Mouse (Mus musculus) layer of hippocampus, adult 8-10 months (tissue): Measurements from ENCODE around the gene Fbxo42. TPM values are rescaled to one million over a fixed set of nuclear protein-coding genes. Genes with fewer than 3 reads are reported as not detected.
"Not testable (repeated sequence)": the region's sequence is repeated elsewhere in the genome, so short reads cannot be mapped to it uniquely, and the experiment has no call there.

Experiments used
- DNase-seq, 2 experiments: peaks; one replicate each; pipeline ENCODE4 v3.0.0; 2022; ENCODE audit warnings: low spot score in 2 of 2
- total RNA-seq, 4 experiments: library from RNA; stranded (reverse); gene quantifications; 2 replicates each; pipeline ENCODE4 v1.2.4; 2022

Fbxo42 gene
- total RNA-seq, 4 experiments from 2014 or later: 22.3 to 24.1 (median 23.5) TPM

- no peak for DNase-seq
Observed at GRCm38 (mm10) chr4:141134751-141135530, 12.8 kb upstream of the Fbxo42 start.

DNA sequence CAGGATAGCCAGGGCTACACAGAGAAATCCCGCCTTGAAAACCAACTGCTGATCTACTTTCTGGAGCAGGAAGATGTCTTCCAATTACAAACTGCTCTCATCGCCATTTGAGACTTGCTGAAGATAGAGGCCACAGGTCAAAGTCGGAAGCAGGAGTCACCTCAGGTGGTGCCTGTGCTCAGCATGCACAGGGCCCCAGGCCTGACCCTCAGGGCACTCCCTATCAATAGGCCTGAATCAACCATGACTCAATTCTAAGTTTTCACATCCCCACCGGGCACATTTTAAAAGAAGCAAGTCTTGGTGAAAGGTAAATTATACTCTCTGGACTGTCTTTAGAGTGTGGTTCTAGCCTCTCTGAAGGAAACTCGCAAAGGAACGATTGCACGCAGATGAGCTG, 11.6 kb upstream of the Fbxo42 start:
- DNase-seq: no peak

- DNase-seq: not testable (repeated sequence)
Observed at GRCm38 (mm10) chr4:141137740-141138139, 10.0 kb upstream of the Fbxo42 start.

GRCm38 (mm10) chr4:141138425-141139115, 9.1 kb upstream of the Fbxo42 start:
- no peak for DNase-seq

DNA sequence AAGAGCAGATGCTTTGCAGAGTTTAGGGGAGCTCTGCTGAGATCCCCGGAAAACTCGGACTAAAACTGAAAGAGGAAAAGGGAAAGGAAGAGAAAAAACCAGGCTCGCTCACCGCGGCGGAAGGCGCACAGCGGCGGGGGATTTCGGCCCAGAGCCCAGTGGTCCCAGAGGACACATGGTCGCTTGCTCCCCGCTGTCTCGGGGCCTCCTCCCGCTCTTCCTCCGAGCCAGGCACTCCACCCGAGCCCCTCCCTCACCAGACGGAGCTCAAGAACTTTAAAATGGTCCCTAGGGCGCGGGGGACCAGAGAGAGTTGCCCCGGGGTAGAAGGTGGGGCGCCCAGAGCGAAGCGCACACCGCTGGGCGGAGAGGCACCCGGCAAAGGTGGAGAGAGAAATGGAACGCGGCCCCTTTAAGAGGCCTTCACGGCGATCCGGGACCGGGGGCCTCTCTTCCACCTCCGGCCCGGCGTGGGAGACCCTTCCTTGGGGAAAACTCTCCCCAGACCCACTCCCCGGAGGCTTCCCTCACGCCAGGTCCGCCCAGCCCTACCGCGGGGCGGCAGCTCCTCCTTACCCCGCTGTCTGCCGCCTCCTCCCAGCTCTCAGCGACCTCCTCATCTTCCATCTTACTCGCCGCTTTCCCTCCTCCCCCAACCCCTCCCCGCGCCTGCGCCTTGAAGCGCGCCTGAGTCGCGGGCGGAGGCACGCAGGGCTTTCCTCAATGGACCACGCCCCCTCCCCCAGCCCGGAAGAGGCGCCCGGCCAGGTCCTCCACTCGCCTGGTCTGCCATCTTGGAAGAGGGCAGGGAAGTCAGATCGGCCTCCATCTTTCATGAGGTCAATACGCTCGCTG, 8.4 kb upstream of the Fbxo42 start, which contains the start of gene Szrd1:
TSS of gene Szrd1 (minus strand) at position 660 of the 855 bp plus-strand sequence.
- peak; percentile 97 to 98 for DNase-seq

DNA sequence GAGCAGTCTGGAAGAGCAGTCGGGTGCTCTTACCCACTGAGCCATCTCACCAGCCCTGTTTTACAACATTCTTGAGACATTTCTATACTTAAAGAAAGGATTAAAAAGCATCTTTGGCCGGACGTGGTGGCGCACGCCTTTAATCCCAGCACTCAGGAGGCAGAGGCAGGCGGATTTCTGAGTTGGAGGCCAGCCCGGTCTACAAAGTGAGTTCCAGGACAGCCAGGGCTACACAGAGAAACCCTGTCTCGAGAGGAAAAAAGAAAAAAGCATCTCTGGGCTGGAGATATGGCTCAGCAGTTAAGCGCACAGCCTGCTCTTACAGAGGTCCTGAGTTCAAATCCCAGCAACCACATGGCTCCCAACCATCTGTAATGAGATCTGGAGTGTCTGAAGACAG, 7.4 kb upstream of the Fbxo42 start:
- not testable (repeated sequence) for DNase-seq

DNA sequence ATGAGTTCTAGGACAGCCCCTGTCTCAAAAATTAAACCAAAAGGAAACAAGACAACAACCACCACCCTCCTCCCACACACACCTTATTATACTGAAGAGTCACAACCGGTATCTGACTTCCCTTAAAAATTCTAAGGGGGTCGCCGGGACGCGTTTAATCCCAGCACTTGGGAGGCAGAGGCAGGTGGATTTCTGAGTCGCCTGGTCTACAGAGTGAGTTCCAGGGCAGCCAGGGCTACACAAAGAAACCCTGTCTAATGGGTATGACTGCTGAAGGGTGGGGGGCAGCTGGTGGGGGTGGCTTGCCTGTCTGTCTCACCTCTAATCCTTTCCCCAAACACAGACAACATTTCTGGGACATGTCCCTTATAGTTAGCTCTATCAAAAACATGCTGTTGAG, 6.7 kb upstream of the Fbxo42 start:
- DNase-seq: no peak

DNA sequence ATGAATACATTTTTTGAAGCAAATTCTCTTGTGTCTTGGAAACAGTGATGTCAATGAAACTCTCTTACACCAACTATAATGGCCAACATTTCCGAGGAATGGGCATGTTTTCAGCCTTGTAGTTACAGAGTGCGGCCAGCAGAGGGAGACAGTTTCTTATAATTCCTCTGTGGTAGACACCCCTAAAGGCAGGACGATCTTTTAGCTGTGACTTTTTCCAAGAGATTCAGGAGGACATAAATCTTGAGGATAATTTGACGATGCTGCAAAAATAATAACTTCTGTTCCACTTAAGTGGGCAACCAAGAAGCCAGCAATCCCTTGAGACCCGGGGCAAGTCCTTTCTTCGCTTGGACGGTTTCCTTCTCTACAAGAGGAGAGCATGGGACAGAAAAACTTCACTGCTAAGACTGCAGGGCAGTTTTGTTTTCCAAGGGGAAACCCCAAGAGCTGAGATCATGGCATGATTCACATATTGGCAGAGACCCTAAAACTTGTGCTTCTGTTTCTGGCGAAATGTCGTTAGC, 5.4 kb upstream of the Fbxo42 start:
- DNase-seq: peak; percentile 71 to 84

DNA sequence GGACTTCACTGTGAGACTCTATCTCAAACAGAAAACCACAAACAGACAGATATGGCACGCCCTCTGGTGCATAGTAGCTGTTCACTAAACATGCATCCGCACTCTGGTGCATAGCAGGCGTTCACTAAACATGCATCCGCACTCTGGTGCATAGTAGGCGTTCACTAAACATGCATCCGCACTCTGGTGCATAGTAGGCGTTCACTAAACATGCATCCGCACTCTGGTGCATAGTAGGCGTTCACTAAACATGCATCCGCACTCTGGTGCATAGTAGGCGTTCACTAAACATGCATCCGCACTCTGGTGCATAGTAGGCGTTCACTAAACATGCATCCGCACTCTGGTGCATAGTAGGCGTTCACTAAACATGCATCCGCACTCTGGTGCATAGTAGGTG, 2.6 kb upstream of the Fbxo42 start:
- not testable (repeated sequence) for DNase-seq

GRCm38 (mm10) chr4:141146491-141147033, 1.2 kb upstream of the Fbxo42 start:
- DNase-seq: no peak

- no peak for DNase-seq
Observed at GRCm38 (mm10) chr4:141148009-141148801, 492 bp downstream of the Fbxo42 start.

GRCm38 (mm10) chr4:141149116-141149515, 1.4 kb downstream of the Fbxo42 start:
- DNase-seq: no peak

GRCm38 (mm10) chr4:141157485-141157884, 9.8 kb downstream of the Fbxo42 start:
- no peak for DNase-seq

DNA sequence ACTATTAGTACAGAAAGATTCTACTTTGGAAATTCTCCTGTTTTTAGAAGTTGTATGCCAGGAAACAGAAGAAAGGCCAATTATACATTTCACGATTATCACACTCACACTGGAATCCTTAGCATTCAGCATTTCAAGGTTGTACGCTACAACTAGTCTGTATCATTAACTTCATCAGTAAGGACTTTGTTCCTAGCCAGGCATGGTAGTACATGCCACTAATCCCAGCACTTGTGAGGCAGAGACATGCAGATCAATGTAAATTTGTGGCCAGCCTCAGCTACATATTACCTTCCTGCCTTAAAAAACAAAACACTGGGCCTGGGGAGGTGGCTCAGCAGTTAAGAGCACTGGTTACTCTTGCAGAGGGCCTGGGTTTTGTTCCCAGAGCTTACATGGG, 10.9 kb downstream of the Fbxo42 start:
- DNase-seq: no peak

- no peak for DNase-seq
Observed at GRCm38 (mm10) chr4:141159093-141159492, 11.4 kb downstream of the Fbxo42 start.

DNA sequence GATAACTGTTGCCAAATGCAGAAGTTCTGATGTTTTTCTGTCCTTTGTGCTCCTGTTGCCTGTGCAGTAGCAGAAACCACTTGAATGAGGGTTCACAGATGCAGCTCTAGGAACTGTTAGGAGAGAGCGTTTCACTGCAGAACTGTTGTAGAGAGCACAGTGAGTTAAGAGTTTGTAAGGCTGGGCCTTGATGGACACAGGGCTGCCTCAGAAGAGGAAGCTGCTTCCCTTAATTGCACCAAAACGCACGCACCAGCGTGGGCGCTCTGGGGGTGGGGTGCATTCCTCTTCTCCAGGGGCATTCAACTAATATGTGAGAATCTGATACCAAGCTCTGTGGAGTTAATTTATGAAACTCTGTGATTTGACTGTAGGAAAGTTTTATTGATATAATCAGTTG, 12.0 kb downstream of the Fbxo42 start:
- DNase-seq: no peak

- DNase-seq: no peak
Observed at GRCm38 (mm10) chr4:141160193-141160592, 12.5 kb downstream of the Fbxo42 start.

DNA sequence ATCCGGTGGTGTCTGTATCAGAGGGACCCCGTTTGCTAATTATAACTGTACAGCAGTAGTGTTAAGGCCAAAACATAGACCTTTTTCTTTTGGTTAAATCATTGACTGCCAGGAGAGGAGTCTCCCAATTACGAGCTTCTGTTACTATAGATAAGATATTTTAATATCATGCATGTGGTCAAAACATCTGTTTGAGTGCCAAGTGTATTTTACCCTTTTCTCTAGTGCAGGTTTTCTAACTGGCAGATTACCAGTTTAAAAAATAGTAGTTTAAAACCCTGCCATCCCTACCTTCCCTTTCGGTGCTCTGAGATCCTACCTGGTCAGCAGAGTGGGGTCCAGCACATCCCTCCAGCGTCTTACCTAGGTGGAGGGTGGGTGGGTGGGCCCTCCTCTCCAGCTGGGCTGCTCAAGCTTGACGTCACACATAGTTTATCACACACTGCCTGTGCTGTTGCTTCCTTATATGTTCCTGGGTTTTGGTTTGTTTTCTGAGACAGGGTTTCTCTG, 14.0 kb downstream of the Fbxo42 start:
- no peak for DNase-seq

GRCm38 (mm10) chr4:141163729-141164128, 16.0 kb downstream of the Fbxo42 start:
- DNase-seq: no peak

GRCm38 (mm10) chr4:141165744-141166292, 18.1 kb downstream of the Fbxo42 start:
- no peak for DNase-seq
